Mouse (Mus musculus): ENCODE results near the gene Fcnb. TPM values are rescaled to one million over a fixed set of nuclear protein-coding genes. Genes with fewer than 3 reads are reported as not detected.

Gene Fcnb
- polyA plus RNA-seq, 1 experiment from 2014 or later = not detected

- Histone ChIP-seq H3K27ac (ENCODE audit: low read depth, low read length) (no peak overlapping the region), H3K4me2 (ENCODE audit: low read length) (no peak overlapping the region), H3K9me3 (ENCODE audit: control insufficient read depth, low read length) (no peaks in the 10 kb centered on the region), H3K4me1 (ENCODE audit: control insufficient read depth, insufficient read depth, low read depth, low read length) (no peaks in the 10 kb centered on the region), H3K9ac (ENCODE audit: low read depth, low read length) (no peak overlapping the region), H3K4me3 (ENCODE audit: low read length) (no peak overlapping the region), H3K27me3 (replicated peaks; ENCODE audit: control insufficient read depth, insufficient read depth, low read length) (no peaks in the 10 kb centered on the region), H3K36me3 (ENCODE audit: control insufficient read depth, insufficient read depth, low read length) (no peaks in the 10 kb centered on the region)
- no peak for ATAC-seq
- 74% methylated on average over 4 of the region's 5 CpGs for WGBS
These were observed 24.1 kb upstream of the Fcnb start for GRCm38 (mm10) chr2:28108763-28109162.

GRCm38 (mm10) chr2:28106002-28106401, 21.3 kb upstream of the Fcnb start:
- Histone ChIP-seq H3K4me1 (ENCODE audit: control insufficient read depth, insufficient read depth, low read depth, low read length) (no peaks in the 10 kb centered on the region), H3K9ac (ENCODE audit: low read depth, low read length) (no peak overlapping the region), H3K9me3 (ENCODE audit: control insufficient read depth, low read length) (no peaks in the 10 kb centered on the region), H3K4me2 (ENCODE audit: low read length) (no peak overlapping the region), H3K27ac (ENCODE audit: low read depth, low read length) (no peak overlapping the region), H3K36me3 (ENCODE audit: control insufficient read depth, insufficient read depth, low read length) (no peaks in the 10 kb centered on the region), H3K27me3 (replicated peaks; ENCODE audit: control insufficient read depth, insufficient read depth, low read length) (no peaks in the 10 kb centered on the region), H3K4me3 (ENCODE audit: low read length) (no peak overlapping the region)
- 68% methylated on average over 2 of the region's 2 CpGs for WGBS
- no peak for ATAC-seq

GRCm38 (mm10) chr2:28103653-28104052, 19.0 kb upstream of the Fcnb start:
- Histone ChIP-seq H3K4me1 (ENCODE audit: control insufficient read depth, insufficient read depth, low read depth, low read length) (peaks cover 9% of the 10 kb centered on the region; the same call in 1 of the 2 replicates), H3K9me3 (ENCODE audit: control insufficient read depth, low read length) (no peaks in the 10 kb centered on the region), H3K9ac (ENCODE audit: low read depth, low read length) (no peak overlapping the region), H3K27me3 (replicated peaks; ENCODE audit: control insufficient read depth, insufficient read depth, low read length) (no peaks in the 10 kb centered on the region), H3K4me3 (ENCODE audit: low read length) (no peak overlapping the region), H3K27ac (ENCODE audit: low read depth, low read length) (no peak overlapping the region), H3K36me3 (ENCODE audit: control insufficient read depth, insufficient read depth, low read length) (no peaks in the 10 kb centered on the region), H3K4me2 (ENCODE audit: low read length) (no peak overlapping the region)
- ATAC-seq = no peak
- whole genome bisulfite sequencing = 67% methylated on average over 2 of the region's 2 CpGs

GRCm38 (mm10) chr2:28101892-28102291, 17.2 kb upstream of the Fcnb start:
- H3K27ac ChIP-seq (ENCODE audit: low read depth, low read length) = no peak overlapping the region
- no peak overlapping the region for H3K9ac ChIP-seq (ENCODE audit: low read depth, low read length)
- no peak overlapping the region for H3K4me3 ChIP-seq (ENCODE audit: low read length)
- no peaks in the 10 kb centered on the region for H3K27me3 ChIP-seq (replicated peaks; ENCODE audit: control insufficient read depth, insufficient read depth, low read length)
- no peaks in the 10 kb centered on the region for H3K36me3 ChIP-seq (ENCODE audit: control insufficient read depth, insufficient read depth, low read length)
- H3K9me3 ChIP-seq (ENCODE audit: control insufficient read depth, low read length) = no peaks in the 10 kb centered on the region
- no peak overlapping the region for H3K4me2 ChIP-seq (ENCODE audit: low read length)
- WGBS = 92% methylated on average over 2 of the region's 2 CpGs
- peaks cover 13% of the 10 kb centered on the region; the same call in 1 of the 2 replicates for H3K4me1 ChIP-seq (ENCODE audit: control insufficient read depth, insufficient read depth, low read depth, low read length)
- no peak for ATAC-seq

GRCm38 (mm10) chr2:28100796-28101483, 16.3 kb upstream of the Fcnb start:
- H3K27ac ChIP-seq (ENCODE audit: low read depth, low read length) = no peak overlapping the region
- no peaks in the 10 kb centered on the region for H3K27me3 ChIP-seq (replicated peaks; ENCODE audit: control insufficient read depth, insufficient read depth, low read length)
- no peak overlapping the region for H3K4me2 ChIP-seq (ENCODE audit: low read length)
- no peak overlapping the region for H3K9ac ChIP-seq (ENCODE audit: low read depth, low read length)
- H3K36me3 ChIP-seq (ENCODE audit: control insufficient read depth, insufficient read depth, low read length) = no peaks in the 10 kb centered on the region
- no peak for ATAC-seq
- no peaks in the 10 kb centered on the region for H3K9me3 ChIP-seq (ENCODE audit: control insufficient read depth, low read length)
- peaks cover 13% of the 10 kb centered on the region; the same call in 1 of the 2 replicates for H3K4me1 ChIP-seq (ENCODE audit: control insufficient read depth, insufficient read depth, low read depth, low read length)
- no peak overlapping the region for H3K4me3 ChIP-seq (ENCODE audit: low read length)
- 86% methylated on average over 9 of the region's 9 CpGs for WGBS

GRCm38 (mm10) chr2:28098547-28099505, 14.1 kb upstream of the Fcnb start:
- Histone ChIP-seq H3K4me3 (ENCODE audit: low read length) (peak overlapping the region; percentile 26), H3K9ac (ENCODE audit: low read depth, low read length) (peak overlapping the region; percentile 53), H3K4me2 (ENCODE audit: low read length) (peak overlapping the region; percentile 56), H3K4me1 (ENCODE audit: control insufficient read depth, insufficient read depth, low read depth, low read length) (peaks cover 13% of the 10 kb centered on the region; the same call in 1 of the 2 replicates), H3K27ac (ENCODE audit: low read depth, low read length) (peak overlapping the region; percentile 72), H3K9me3 (ENCODE audit: control insufficient read depth, low read length) (no peaks in the 10 kb centered on the region), H3K36me3 (ENCODE audit: control insufficient read depth, insufficient read depth, low read length) (no peaks in the 10 kb centered on the region), H3K27me3 (replicated peaks; ENCODE audit: control insufficient read depth, insufficient read depth, low read length) (no peaks in the 10 kb centered on the region)
- WGBS = 3% methylated on average over 24 of the region's 24 CpGs
- peak; percentile 77 for ATAC-seq

- H3K9me3 ChIP-seq (ENCODE audit: control insufficient read depth, low read length) = no peaks in the 10 kb centered on the region
- H3K27ac ChIP-seq (ENCODE audit: low read depth, low read length) = no peak overlapping the region
- H3K4me3 ChIP-seq (ENCODE audit: low read length) = no peak overlapping the region
- no peak for ATAC-seq
- H3K9ac ChIP-seq (ENCODE audit: low read depth, low read length) = no peak overlapping the region
- H3K27me3 ChIP-seq (replicated peaks; ENCODE audit: control insufficient read depth, insufficient read depth, low read length) = no peaks in the 10 kb centered on the region
- no peak overlapping the region for H3K4me2 ChIP-seq (ENCODE audit: low read length)
- H3K36me3 ChIP-seq (ENCODE audit: control insufficient read depth, insufficient read depth, low read length) = no peaks in the 10 kb centered on the region
- 94% methylated on average over 6 of the region's 6 CpGs for WGBS
- peaks cover 13% of the 10 kb centered on the region; the same call in 1 of the 2 replicates for H3K4me1 ChIP-seq (ENCODE audit: control insufficient read depth, insufficient read depth, low read depth, low read length)
These were observed 12.1 kb upstream of the Fcnb start for GRCm38 (mm10) chr2:28096751-28097309.

- 88% methylated on average over 8 of the region's 8 CpGs for WGBS
These were observed 7.4 kb upstream of the Fcnb start for GRCm38 (mm10) chr2:28092099-28092498.

GRCm38 (mm10) chr2:28091042-28091441, 6.4 kb upstream of the Fcnb start:
- H3K27ac ChIP-seq (ENCODE audit: low read depth, low read length) = peak overlapping the region; percentile 74
- no peaks in the 10 kb centered on the region for H3K9me3 ChIP-seq (ENCODE audit: control insufficient read depth, low read length)
- 53% methylated on average over 6 of the region's 6 CpGs for WGBS
- H3K4me2 ChIP-seq (ENCODE audit: low read length) = no peak overlapping the region
- H3K27me3 ChIP-seq (replicated peaks; ENCODE audit: control insufficient read depth, insufficient read depth, low read length) = no peaks in the 10 kb centered on the region
- H3K4me1 ChIP-seq (ENCODE audit: control insufficient read depth, insufficient read depth, low read depth, low read length) = peaks cover 11% of the 10 kb centered on the region
- no peaks in the 10 kb centered on the region for H3K36me3 ChIP-seq (ENCODE audit: control insufficient read depth, insufficient read depth, low read length)
- no peak overlapping the region for H3K4me3 ChIP-seq (ENCODE audit: low read length)
- ATAC-seq = peak; percentile 68; the same call in 1 of the 2 replicates
- no peak overlapping the region; the same call in 1 of the 2 replicates for H3K9ac ChIP-seq (ENCODE audit: low read depth, low read length)

More at GRCm38 (mm10) chr2:28092099-28092498, 7.4 kb upstream of the Fcnb start:
- Histone ChIP-seq H3K9ac (ENCODE audit: low read depth, low read length) (no peak overlapping the region), H3K27ac (ENCODE audit: low read depth, low read length) (no peak overlapping the region), H3K36me3 (ENCODE audit: control insufficient read depth, insufficient read depth, low read length) (no peaks in the 10 kb centered on the region), H3K9me3 (ENCODE audit: control insufficient read depth, low read length) (no peaks in the 10 kb centered on the region), H3K27me3 (replicated peaks; ENCODE audit: control insufficient read depth, insufficient read depth, low read length) (no peaks in the 10 kb centered on the region), H3K4me2 (ENCODE audit: low read length) (no peak overlapping the region), H3K4me3 (ENCODE audit: low read length) (no peak overlapping the region), H3K4me1 (ENCODE audit: control insufficient read depth, insufficient read depth, low read depth, low read length) (peaks cover 11% of the 10 kb centered on the region)
- ATAC-seq = no peak

All from hindbrain, embryonic 16.5 days (tissue).